Mouse (Mus musculus): ENCODE measurements around the gene Itga11. TPM values are rescaled to one million over a fixed set of nuclear protein-coding genes. Genes with fewer than 3 reads are reported as not detected.

Itga11 gene
- total and polyA plus RNA-seq, 3 experiments = 1.3 to 3.5 (median 1.9) TPM

GRCm38 (mm10) chr9:62679398-62679797 lies 1.8 kb downstream of the Itga11 start:
- no peak for DNase-seq

GRCm38 (mm10) chr9:62684311-62684710 lies 6.7 kb downstream of the Itga11 start:
- no peak for DNase-seq

- DNase-seq = no peak
These were observed 12.1 kb downstream of the Itga11 start for GRCm38 (mm10) chr9:62689748-62690147.

- no peak for DNase-seq
These were observed 16.4 kb downstream of the Itga11 start for GRCm38 (mm10) chr9:62694054-62694453.

GRCm38 (mm10) chr9:62695210-62695609 lies 17.6 kb downstream of the Itga11 start:
- no peak for DNase-seq

- DNase-seq = no peak
These were observed 19.2 kb downstream of the Itga11 start for GRCm38 (mm10) chr9:62696799-62697198.

- DNase-seq = no peak
These were observed 29.6 kb downstream of the Itga11 start for GRCm38 (mm10) chr9:62707267-62707666.

- DNase-seq = peak; percentile 62
These were observed 30.2 kb downstream of the Itga11 start for GRCm38 (mm10) chr9:62707870-62708269.

- DNase-seq = no peak
These were observed 32.4 kb downstream of the Itga11 start for GRCm38 (mm10) chr9:62709983-62710382.

- peak; percentile 38 for DNase-seq
These were observed 34.7 kb downstream of the Itga11 start for GRCm38 (mm10) chr9:62712374-62712773.

- DNase-seq = no peak
These were observed 35.4 kb downstream of the Itga11 start for GRCm38 (mm10) chr9:62713040-62713439.

- DNase-seq = no peak
These were observed 36.7 kb downstream of the Itga11 start for GRCm38 (mm10) chr9:62714336-62714735.

- no peak for DNase-seq
These were observed 40.4 kb downstream of the Itga11 start for GRCm38 (mm10) chr9:62717982-62718381.

- no peak for DNase-seq
These were observed 44.2 kb downstream of the Itga11 start for GRCm38 (mm10) chr9:62721791-62722190.

- DNase-seq = no peak
These were observed 45.1 kb downstream of the Itga11 start for GRCm38 (mm10) chr9:62722716-62723115.

- no peak for DNase-seq
These were observed 46.5 kb downstream of the Itga11 start for GRCm38 (mm10) chr9:62724175-62724574.

GRCm38 (mm10) chr9:62725247-62725646 lies 47.6 kb downstream of the Itga11 start:
- no peak for DNase-seq

- no peak for DNase-seq
These were observed 48.8 kb downstream of the Itga11 start for GRCm38 (mm10) chr9:62726472-62726871.

- peak; percentile 49 for DNase-seq
These were observed 67.1 kb downstream of the Itga11 start for GRCm38 (mm10) chr9:62744558-62745275.

- no peak for DNase-seq
These were observed 69.0 kb downstream of the Itga11 start for GRCm38 (mm10) chr9:62746646-62747045.

GRCm38 (mm10) chr9:62749666-62750065 lies 72.0 kb downstream of the Itga11 start:
- no peak for DNase-seq

- no peak for DNase-seq
These were observed 72.8 kb downstream of the Itga11 start for GRCm38 (mm10) chr9:62750381-62750780.

- no peak for DNase-seq
These were observed 80.7 kb downstream of the Itga11 start for GRCm38 (mm10) chr9:62758288-62758687.

GRCm38 (mm10) chr9:62759601-62760000 lies 82.0 kb downstream of the Itga11 start:
- DNase-seq = no peak

Data from adrenal gland, adult 2 months (tissue).